Mouse (Mus musculus) mature B cell (primary cell): ENCODE measurements around the gene Palld.

ENCODE experiments used
- in situ Hi-C: fragments of 300-500 bp; cut with MboI; formaldehyde crosslinking; loops from 2 replicates; pipeline ENCODE4 v1.14.3; 2019

The Palld gene

GRCm38 (mm10) chr8:61585746-61586145 lies 316.7 kb downstream of the Palld start:
- in situ Hi-C loops = no loop called here

GRCm38 (mm10) chr8:61584714-61585383 lies 317.6 kb downstream of the Palld start:
- in situ Hi-C loops = no loop called here

- in situ Hi-C loops = no loop called here
Observed at GRCm38 (mm10) chr8:61582547-61582946, 319.9 kb downstream of the Palld start.

DNA sequence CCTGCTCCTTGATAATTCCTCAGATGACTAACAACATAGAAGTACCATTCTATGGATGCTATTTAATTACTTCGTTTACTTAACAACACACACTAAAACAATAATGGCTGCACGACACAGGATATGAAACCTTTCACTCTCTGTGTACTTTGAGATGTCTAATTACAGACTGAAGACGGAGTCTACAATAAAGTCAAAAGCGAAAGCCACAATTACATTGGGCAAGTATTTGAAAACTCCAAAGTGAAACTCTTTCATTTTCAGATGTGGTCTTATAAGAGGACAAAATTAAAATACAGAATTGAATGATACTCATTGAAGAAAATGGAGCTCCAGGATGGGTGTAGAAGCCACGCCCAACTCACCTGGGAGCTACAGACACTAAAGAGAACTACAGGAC lies 321.2 kb downstream of the Palld start:
- in situ Hi-C loops = no loop called here

- in situ Hi-C loops = no loop called here
Observed at GRCm38 (mm10) chr8:61579831-61580230, 322.7 kb downstream of the Palld start.

GRCm38 (mm10) chr8:61578754-61579153 lies 323.7 kb downstream of the Palld start:
- in situ Hi-C loops = no loop called here

- in situ Hi-C loops = no loop called here
Observed at GRCm38 (mm10) chr8:61575096-61575653, 327.3 kb downstream of the Palld start.

DNA sequence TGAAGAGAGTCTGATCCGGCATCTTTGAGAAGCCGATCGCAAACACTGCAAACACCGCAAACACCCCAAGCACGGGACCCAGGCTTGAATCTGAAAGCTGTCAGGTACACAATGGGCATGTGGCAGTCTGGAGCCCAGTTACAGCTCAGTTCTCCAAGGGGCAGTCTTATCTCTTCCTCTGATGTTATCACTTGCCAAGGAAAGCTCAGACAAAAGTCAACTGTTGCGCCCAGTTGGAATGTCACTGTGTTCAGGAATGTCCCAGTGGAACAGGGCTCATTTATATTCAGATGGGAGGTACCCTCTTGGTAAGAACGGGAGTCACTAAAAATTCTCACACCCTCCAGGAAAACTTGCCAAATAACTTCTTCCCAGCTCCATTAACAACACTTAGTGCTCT lies 328.0 kb downstream of the Palld start:
- in situ Hi-C loops = no loop called here

- in situ Hi-C loops = no loop called here
Observed at GRCm38 (mm10) chr8:61573179-61573937, 329.1 kb downstream of the Palld start.

GRCm38 (mm10) chr8:61572697-61573096 lies 329.8 kb downstream of the Palld start:
- in situ Hi-C loops = no loop called here

- in situ Hi-C loops = no loop called here
Observed at GRCm38 (mm10) chr8:61570637-61571036, 331.9 kb downstream of the Palld start.

DNA sequence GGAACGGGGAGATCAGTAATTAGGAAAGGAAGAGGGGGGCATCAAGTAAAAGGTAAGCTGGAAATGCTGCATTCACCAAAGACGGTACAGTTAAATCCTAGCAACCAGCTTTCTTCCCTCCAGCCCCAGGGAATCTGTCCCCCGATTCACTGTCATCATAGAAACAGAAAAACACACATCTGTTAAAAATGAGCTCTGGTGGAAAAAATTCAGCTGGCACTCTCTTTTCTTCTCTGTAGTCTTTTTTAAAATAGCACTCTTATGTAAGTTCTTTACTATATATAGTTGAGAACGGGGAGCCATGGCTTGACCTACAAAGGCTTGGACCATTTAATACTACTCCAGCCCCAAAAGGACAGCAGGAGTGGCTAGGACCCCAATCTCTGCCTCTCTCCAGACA lies 332.8 kb downstream of the Palld start:
- in situ Hi-C loops = no loop called here

- in situ Hi-C loops = no loop called here
Observed at GRCm38 (mm10) chr8:61569211-61569610, 333.3 kb downstream of the Palld start.

- in situ Hi-C loops = no loop called here
Observed at GRCm38 (mm10) chr8:61563378-61563777, 339.1 kb downstream of the Palld start.

DNA sequence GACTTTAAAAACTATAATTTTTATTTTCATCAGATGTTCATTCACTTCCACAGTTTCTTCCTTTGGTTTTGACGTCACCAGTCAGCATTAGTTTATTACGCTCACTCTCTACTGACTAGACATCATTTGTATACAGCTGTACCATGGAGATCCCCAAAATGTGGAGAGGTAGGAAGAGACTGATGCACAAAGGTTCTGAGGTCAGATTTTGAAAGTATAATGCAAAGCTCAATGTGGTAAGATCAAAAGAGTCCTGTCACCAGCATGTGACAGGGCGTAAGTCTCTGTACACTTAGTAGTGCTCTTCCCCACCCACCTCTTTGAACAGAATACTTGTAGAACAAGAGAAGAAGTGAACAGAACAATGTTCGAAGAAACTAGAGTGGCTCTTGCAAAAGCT lies 339.9 kb downstream of the Palld start:
- in situ Hi-C loops = no loop called here

DNA sequence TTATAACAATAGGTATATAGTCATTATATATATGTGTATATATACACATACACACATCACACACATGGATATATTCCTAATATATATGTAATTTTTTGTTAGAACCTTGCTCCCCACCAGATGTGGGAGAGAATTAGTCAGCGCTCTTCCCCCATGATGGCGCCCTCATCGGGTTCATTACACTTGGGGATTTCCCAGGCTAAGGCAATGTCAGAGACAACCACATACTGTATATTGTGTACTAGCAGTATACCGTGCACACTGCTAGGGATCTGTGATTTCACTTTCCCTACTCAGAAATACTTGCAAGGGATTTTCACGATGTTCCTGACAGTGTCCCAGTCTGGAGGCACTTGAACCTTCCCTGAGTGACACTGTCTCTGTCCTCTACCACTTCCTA lies 341.3 kb downstream of the Palld start:
- in situ Hi-C loops = no loop called here

- in situ Hi-C loops = no loop called here
Observed at GRCm38 (mm10) chr8:61559979-61560378, 342.5 kb downstream of the Palld start.

- in situ Hi-C loops = no loop called here
Observed at GRCm38 (mm10) chr8:61559450-61559849, 343.0 kb downstream of the Palld start.

- in situ Hi-C loops = no loop called here
Observed at GRCm38 (mm10) chr8:61558051-61558846, 344.2 kb downstream of the Palld start.

GRCm38 (mm10) chr8:61557036-61557435 lies 345.5 kb downstream of the Palld start:
- in situ Hi-C loops = no loop called here

DNA sequence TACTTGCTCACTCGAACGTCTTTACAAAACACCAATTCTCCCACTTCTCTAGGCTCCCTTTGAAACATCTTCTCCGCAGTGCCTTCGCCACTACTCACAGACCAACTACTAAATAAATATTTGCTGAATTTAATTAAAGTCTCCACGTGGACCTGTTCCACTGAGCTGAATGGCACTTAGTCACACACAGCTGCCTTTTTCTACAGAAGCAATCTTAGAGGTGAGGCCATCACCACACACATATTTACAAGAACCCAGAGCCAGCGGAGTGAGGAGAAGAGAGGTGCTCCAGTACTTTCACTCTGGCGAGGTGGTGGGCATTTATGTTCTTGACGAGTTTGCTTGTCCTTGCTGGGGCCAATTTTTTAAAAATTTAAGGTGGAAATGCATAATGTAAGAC lies 346.3 kb downstream of the Palld start:
- in situ Hi-C loops = no loop called here

- in situ Hi-C loops = no loop called here
Observed at GRCm38 (mm10) chr8:61555343-61555742, 347.1 kb downstream of the Palld start.
